Mouse (Mus musculus) thymus, postnatal 25 days (tissue): ENCODE data around the gene Gm49405.
A peak's percentile ranks its signal among the peaks of the same experiment; 100 is the strongest.
"Not testable (repeated sequence)": the region's sequence is repeated elsewhere in the genome, so short reads cannot be mapped to it uniquely, and the experiment has no call there.

Source experiments
- DNase-seq: peaks from one replicate; pipeline ENCODE4 v3.0.0; 2022

The Gm49405 gene

DNA sequence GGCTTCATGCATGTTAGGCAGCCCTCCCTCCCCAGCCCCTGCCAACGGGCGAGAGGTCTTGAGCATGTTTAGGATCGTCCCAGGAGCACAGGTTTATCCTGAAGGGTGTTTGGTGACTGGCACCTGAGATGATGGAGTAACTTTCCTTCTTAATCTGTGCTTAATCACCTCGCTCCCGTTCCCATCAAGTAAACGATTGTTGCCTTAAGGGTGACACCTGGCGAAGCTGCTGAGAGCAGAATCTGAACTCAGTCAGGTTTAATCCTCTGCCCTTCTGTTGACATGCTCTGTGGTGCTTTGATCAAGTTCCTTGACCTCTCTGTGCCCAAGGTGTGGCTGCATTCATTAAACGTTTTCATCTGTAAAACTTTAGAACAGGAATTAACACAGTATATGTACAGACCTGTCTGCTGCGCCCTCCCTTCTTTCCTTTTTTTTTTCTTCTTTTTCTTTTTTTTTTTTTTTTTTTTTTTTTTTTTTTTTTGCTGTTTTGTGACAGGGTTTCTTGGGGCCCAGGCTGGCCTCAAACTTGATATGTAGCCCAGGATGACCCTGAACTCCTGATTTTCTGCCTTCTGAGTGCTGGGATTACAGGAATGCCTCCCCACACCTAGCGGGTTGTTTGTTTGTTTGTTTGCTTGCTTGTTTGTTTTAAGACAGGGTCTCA is 17.6 kb downstream of the Gm49405 start:
- DNase-seq = no peak

- peak; percentile 67 for DNase-seq
Observed at GRCm38 (mm10) chr19:4018743-4019583, 18.5 kb downstream of the Gm49405 start.

GRCm38 (mm10) chr19:4023185-4023584 is 22.8 kb downstream of the Gm49405 start:
- DNase-seq = no peak

- DNase-seq = no peak
Observed at GRCm38 (mm10) chr19:4027576-4027975, 27.1 kb downstream of the Gm49405 start.

DNA sequence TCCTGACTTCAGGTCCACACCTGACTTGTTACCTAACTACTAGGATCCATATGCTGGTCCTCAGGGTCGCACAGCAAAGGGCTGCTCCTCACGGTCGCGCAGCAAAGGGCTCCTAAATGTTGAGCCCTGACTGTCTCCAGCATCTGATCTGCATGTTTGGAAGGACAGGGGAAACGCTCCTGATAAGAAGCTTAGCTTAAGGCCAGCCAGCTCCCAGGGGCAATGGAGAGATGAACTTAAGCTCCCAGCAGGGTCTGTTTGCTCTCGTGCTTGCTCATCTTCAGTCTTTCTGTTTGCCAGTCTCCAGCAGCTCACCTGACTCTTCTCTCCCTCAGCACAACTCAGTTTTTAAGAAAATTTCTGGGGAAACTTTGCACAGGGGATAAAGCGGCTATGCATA is 32.2 kb downstream of the Gm49405 start:
- no peak for DNase-seq

- DNase-seq = no peak
Observed at GRCm38 (mm10) chr19:4033298-4033697, 32.9 kb downstream of the Gm49405 start.

- DNase-seq = no peak
Observed at GRCm38 (mm10) chr19:4033742-4034141, 33.3 kb downstream of the Gm49405 start.

- no peak for DNase-seq
Observed at GRCm38 (mm10) chr19:4036327-4037045, 36.1 kb downstream of the Gm49405 start.

DNA sequence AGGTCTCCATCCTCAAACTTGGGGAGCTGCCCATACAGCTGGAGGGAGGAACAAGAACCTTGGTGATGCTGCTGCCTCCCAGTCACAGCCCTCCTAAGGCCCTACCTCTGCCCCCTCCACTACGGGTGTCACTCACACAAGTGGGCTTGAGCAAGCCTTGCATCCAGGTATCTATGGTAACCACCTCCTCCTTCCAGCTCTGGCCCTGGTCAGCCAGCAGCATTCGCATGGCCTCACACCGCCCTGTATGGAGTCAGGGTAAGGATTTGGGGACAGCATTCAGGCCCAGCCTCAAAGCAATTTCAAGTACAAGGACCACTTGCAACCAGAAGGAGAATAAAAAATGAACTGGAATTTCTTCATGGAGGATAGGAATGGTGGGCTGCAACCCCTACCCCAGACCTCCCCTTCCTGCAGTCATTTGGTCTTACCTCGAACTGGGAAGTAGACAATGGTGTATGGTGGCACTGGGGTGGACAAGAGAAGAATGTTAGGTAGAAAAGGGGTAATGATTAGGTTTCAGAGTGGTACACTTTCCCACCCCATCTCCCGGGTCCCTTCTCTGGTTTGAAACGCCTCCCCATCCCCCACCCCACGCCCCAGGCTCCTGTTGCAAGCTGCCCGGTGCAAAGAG is 36.8 kb downstream of the Gm49405 start:
- not testable (repeated sequence) for DNase-seq

- peak; percentile 89 for DNase-seq
Observed at GRCm38 (mm10) chr19:4037788-4038232, 37.4 kb downstream of the Gm49405 start, which contains the start of gene Gstp1. TSS of gene Gstp1 (minus strand) at chr19:4037985.

- not testable (repeated sequence) for DNase-seq
Observed at GRCm38 (mm10) chr19:4040941-4041340, 40.5 kb downstream of the Gm49405 start.

DNA sequence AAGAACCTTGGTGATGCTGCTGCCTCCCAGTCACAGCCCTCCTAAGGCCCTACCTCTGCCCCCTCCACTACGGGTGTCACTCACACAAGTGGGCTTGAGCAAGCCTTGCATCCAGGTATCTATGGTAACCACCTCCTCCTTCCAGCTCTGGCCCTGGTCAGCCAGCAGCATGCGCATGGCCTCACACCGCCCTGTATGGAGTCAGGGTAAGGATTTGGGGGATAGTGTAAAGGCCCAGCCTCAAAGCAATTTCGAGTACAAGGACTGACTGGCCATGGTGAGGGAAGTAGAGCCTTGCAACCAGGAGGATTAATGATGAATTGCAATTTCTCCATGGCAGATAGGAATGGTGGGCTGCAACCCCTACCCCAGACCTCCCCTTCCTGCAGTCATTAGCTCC is 41.1 kb downstream of the Gm49405 start:
- not testable (repeated sequence) for DNase-seq

GRCm38 (mm10) chr19:4042124-4042523 is 41.7 kb downstream of the Gm49405 start:
- no peak for DNase-seq

DNA sequence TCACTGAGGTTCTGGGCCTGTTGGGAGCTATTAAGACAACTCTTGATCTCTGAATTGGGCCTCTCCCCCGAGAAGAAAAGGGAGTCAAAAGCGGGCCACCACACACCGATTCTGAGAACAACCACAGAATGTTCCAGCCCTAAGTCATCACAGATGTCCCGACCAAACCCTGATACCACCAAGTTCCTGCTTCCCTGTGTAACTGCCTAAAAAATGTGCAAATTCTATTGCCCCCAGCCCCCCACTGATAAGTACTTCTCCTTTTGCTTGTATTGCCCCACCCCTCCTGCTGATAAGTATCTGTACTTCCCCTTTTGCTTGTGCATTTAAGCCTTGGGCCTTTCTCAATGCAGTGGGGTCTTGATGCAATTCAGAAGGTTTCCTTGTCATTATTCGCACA is 43.7 kb downstream of the Gm49405 start:
- not testable (repeated sequence) for DNase-seq

DNA sequence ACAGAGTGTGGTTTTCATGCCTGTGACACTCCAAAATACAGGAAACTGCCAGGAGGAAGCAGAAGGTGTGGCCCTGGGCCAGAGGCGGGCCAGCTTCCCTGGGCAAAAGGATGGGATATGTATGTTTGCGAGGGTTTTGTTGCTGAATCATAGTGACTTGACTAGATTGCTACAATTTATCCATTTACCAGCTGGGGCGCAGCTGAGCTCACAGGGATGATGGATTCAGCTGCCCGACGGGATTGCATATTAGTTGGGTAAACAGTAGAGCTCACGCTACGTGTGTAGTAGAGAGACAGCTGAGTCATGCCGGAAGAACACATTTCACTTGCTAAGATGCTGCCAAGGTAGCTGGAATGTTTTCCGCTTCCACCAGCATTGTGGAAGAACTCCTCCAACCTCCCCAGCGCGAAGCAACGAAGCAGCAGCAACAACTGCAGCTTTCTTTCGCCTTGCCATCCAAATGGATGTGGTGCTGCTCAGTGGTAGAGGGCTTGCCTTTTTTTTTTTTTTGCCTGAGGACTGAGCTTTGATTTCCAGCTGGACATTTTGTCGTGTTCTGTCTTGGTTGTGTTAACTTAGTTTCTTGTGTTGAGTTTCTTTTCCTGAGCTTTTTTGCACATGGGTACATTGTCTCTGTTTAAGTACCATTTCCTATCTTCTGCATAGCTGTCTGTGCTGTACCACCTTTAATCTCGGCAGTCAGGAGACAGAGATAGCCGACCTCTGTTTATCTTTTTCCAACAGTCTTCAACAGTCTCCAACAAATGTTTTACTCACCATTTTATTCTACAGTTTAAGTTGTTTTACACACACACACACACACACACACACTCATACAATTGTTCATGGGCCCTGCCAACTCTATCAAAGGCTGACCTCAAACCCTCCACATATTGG is 45.8 kb downstream of the Gm49405 start, which contains the start of gene Gstp2:
Gstp2 (minus strand) TSS at position 58 of the 900 bp plus-strand sequence.
- DNase-seq = no peak

GRCm38 (mm10) chr19:4046866-4047254 is 46.4 kb downstream of the Gm49405 start:
- no peak for DNase-seq

- peak; percentile 83 for DNase-seq
Observed at GRCm38 (mm10) chr19:4047859-4048258, 47.4 kb downstream of the Gm49405 start.

GRCm38 (mm10) chr19:4049069-4049468 is 48.6 kb downstream of the Gm49405 start:
- not testable (repeated sequence) for DNase-seq

- DNase-seq = peak; percentile 32
Observed at GRCm38 (mm10) chr19:4051016-4051415, 50.6 kb downstream of the Gm49405 start.

- peak; percentile 79 for DNase-seq
Observed at GRCm38 (mm10) chr19:4051741-4052515, 51.5 kb downstream of the Gm49405 start.

- no peak for DNase-seq
Observed at GRCm38 (mm10) chr19:4052516-4053030, 52.1 kb downstream of the Gm49405 start.
